Mouse (Mus musculus) small intestine, adult 2 months (tissue): Measurements from ENCODE around the gene Olfr117. TPM values are rescaled to one million over a fixed set of nuclear protein-coding genes. Genes with fewer than 3 reads are reported as not detected.
"Not testable (repeated sequence)": the region's sequence is repeated elsewhere in the genome, so short reads cannot be mapped to it uniquely, and the experiment has no call there.

Experiments used
- H3K27ac ChIP-seq: fragments of 200-500 bp; 2 replicates; pipeline ENCODE4 v1.5.1; 2012; ENCODE audit warnings: low read depth, low read length, control low read depth, inconsistent platforms; ENCODE audit not compliant: insufficient read depth
- H3K27me3 ChIP-seq: fragments of 200-500 bp; 2 replicates; pipeline ENCODE4 v1.6.1; 2012; ENCODE audit warnings: mild to moderate bottlenecking, moderate library complexity, low read length, inconsistent platforms; ENCODE audit not compliant: control insufficient read depth, insufficient read depth
- H3K36me3 ChIP-seq: fragments of 200-500 bp; 2 replicates; pipeline ENCODE4 v1.6.1; 2012; ENCODE audit warnings: mild to moderate bottlenecking, low read length, control low read depth, inconsistent platforms; ENCODE audit not compliant: control insufficient read depth, insufficient read depth
- H3K4me1 ChIP-seq: fragments of 200-500 bp; 2 replicates; pipeline ENCODE4 v1.6.1; 2012; ENCODE audit warnings: low read length, inconsistent platforms, mixed read lengths; ENCODE audit not compliant: control insufficient read depth, insufficient read depth, insufficient read length
- H3K4me3 ChIP-seq: fragments of 200-500 bp; 2 replicates; pipeline ENCODE4 v1.5.1; 2012; ENCODE audit warnings: low read depth, mild to moderate bottlenecking, control low read depth, inconsistent platforms, low read length, moderate library complexity
- CTCF ChIP-seq: fragments of 200-500 bp; IDR thresholded peaks from 2 replicates; pipeline ENCODE4 v1.5.1; 2012; ENCODE audit warnings: low read depth, mild to moderate bottlenecking, control low read depth, inconsistent platforms, low read length, moderate library complexity, mixed read lengths; ENCODE audit not compliant: insufficient replicate concordance, insufficient read length; ENCODE audit errors: extremely low read depth
- POLR2A ChIP-seq: fragments of 200-500 bp; IDR thresholded peaks from 2 replicates; pipeline ENCODE4 v1.6.1; 2012; ENCODE audit warnings: low read depth, mild to moderate bottlenecking, control low read depth, inconsistent platforms, low read length, moderate library complexity
- WGBS: fragments of 180-500 bp; shearing (Covaris S2); methylation state at CpG from one replicate; pipeline ENCODE4 v1.1.7; 2018; 5-methylcytosine and 5-hydroxymethylcytosine counted together
- polyA plus RNA-seq: library from polyadenylated mRNA; depleted of rRNA; stranded (reverse); fragments of >200 nt; gene quantifications from 2 replicates; pipeline ENCODE4 v1.2.3, GENCODE M21; 2012; rRNA removed

Gene Olfr117
- not detected in 2 replicates for polyA plus RNA-seq

DNA sequence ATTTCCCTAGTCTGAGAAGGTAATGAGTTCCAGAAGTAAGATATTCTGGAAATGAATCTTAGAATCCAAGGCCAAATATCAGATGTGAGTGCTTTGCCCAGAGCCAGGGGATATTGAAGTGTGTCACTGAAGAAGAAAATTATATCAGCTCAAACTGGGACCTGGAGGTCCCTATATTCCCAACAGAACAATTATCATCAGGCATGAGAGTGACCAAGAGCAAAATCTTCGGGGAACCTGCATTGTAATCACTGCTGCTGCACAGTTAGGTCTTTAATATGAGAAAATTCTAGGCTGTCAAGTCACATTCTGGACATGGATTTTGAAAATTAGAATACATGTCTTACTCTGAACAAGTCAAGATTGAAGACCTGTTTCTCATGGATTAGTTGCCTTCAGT, at the start of gene Olfr117:
Olfr117 (minus strand) TSS at position 101 of the 400 bp plus-strand sequence.
- Histone ChIP-seq H3K36me3 (no peaks in the 10 kb centered on the region), H3K4me1 (no peaks in the 10 kb centered on the region), H3K27me3 (no peaks in the 10 kb centered on the region), H3K4me3 (no peak within 1 kb of the TSS), H3K27ac (no peak within 1 kb of the TSS)
- WGBS: 54% methylated on average over 1 of the region's 1 CpGs
- TF ChIP-seq CTCF: no peak
- no peak for TF ChIP-seq POLR2A

DNA sequence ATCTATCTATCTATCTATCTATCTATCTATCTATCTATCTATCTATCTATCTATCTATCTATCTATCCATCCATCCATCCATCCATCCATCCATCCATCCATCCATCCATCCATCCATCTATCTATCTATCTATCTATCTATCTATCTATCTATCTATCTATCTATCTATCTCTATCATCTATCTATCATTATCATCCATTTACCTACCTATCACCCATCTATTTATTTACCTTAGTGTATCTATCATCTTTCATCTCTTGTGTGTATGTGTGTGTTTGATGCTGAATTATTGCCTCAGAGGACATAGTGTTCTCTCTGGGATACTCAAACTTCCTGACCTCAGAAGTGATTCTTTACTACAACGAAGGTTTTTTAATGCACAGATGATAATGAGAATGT, 32.7 kb upstream of the Olfr117 start, which contains the start of gene Olfr119:
Olfr119 (plus strand) TSS at position 301 of the 400 bp plus-strand sequence.
- H3K36me3 ChIP-seq, H3K27ac ChIP-seq, H3K4me3 ChIP-seq, H3K4me1 ChIP-seq, H3K27me3 ChIP-seq: not testable (repeated sequence)
- 51% methylated on average over 1 of the region's 1 CpGs for WGBS

DNA sequence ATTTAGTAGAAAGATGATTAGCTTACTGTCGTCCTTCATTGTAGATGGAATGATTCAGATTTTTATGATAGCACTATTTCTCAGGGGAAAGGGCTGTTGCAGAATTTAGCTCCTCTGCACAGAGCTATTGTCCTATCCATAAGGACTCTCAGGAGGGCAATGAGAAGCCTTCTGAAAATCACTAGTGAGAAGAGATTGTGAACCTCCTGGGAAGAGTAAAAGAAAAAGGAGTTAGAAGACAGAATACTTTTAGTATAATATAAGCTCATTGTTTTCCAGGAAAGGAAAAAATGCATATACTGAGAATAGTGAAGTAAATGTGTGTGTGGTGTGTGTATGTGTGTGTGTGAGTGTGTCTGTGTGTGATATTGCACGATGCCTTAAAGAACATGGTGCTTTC, 3.1 kb upstream of the Olfr117 start, which contains the start of gene Olfr118:
Olfr118 (plus strand) TSS at position 301 of the 400 bp plus-strand sequence.
- 48% methylated on average over 2 of the region's 2 CpGs for WGBS
- H3K36me3 ChIP-seq: no peaks in the 10 kb centered on the region

DNA sequence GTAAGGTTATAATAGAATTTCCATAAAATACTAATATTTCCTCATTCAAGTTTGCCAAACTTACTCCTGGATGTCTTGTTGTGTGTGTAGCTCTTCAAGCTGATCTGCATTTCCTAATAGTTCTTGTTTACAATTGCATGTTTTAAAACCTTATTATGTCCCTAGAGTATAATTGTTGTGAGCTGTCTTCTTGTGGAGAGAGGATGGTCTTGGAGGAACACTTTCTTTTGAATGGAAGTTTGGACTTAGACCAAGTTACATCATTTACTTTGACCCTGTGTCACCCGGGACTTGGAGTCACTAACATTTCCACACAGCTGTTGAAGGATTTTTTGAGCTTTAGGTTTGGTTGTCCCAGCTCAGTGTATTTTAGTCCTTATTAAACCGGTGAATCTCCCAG, 36.6 kb downstream of the Olfr117 start, which contains the start of the genes Olfr115 and Olfr116:
Olfr115 (minus strand) TSS at position 101 of the 400 bp plus-strand sequence.
Olfr116 (minus strand) TSS at position 191 of the 400 bp plus-strand sequence.
- Histone ChIP-seq H3K4me1 (no peaks in the 10 kb centered on the region), H3K36me3 (no peaks in the 10 kb centered on the region), H3K27me3 (no peaks in the 10 kb centered on the region), H3K4me3 (no peak within 1 kb of the TSS), H3K27ac (no peak within 1 kb of the TSS)
- TF ChIP-seq POLR2A: no peak
- TF ChIP-seq CTCF: no peak
- 71% methylated on average over 2 of the region's 2 CpGs for WGBS

More for the DNA sequence above, 3.1 kb upstream of the Olfr117 start, which contains the start of gene Olfr118:
- Histone ChIP-seq H3K27me3 (no peaks in the 10 kb centered on the region), H3K4me1 (no peaks in the 10 kb centered on the region), H3K4me3 (no peak within 1 kb of the TSS), H3K27ac (no peak within 1 kb of the TSS)
- TF ChIP-seq POLR2A: no peak
- TF ChIP-seq CTCF: no peak

Other genes starting within 250 kb of the Olfr117 start
- gene Olfr108, start 218.3 kb downstream of the Olfr117 start, polyA plus RNA-seq: not detected in 2 replicates
- not detected in 2 replicates for gene Olfr109, start 204.9 kb downstream of the Olfr117 start, polyA plus RNA-seq
- gene H2-M2, start 180.2 kb downstream of the Olfr117 start, polyA plus RNA-seq: 0.80 and 0.93 TPM in 2 replicates
- gene Olfr110, start 171.3 kb downstream of the Olfr117 start, polyA plus RNA-seq: not detected in 2 replicates
- gene Olfr111, start 155.8 kb downstream of the Olfr117 start, polyA plus RNA-seq: not detected in 2 replicates
- gene Olfr112, start 94.3 kb downstream of the Olfr117 start, polyA plus RNA-seq: not detected in 2 replicates
- not detected in 2 replicates for gene Olfr113, start 86.1 kb downstream of the Olfr117 start, polyA plus RNA-seq
- not detected in 2 replicates for gene Olfr114, start 71.0 kb downstream of the Olfr117 start, polyA plus RNA-seq
- not detected in 2 replicates for gene Olfr115, start 36.7 kb downstream of the Olfr117 start, polyA plus RNA-seq
- gene Olfr116, start 36.6 kb downstream of the Olfr117 start, polyA plus RNA-seq: not detected in 2 replicates
- not detected in 2 replicates for gene Olfr118, start 3.2 kb upstream of the Olfr117 start, polyA plus RNA-seq
- not detected in 2 replicates for gene Olfr119, start 32.8 kb upstream of the Olfr117 start, polyA plus RNA-seq
- gene Olfr120, start 58.0 kb upstream of the Olfr117 start, polyA plus RNA-seq: not detected in 2 replicates
- gene Olfr121, start 85.1 kb upstream of the Olfr117 start, polyA plus RNA-seq: not detected in 2 replicates
- not detected in 2 replicates for gene Olfr122, start 104.8 kb upstream of the Olfr117 start, polyA plus RNA-seq
- gene Olfr123, start 129.7 kb upstream of the Olfr117 start, polyA plus RNA-seq: not detected in 2 replicates
- not detected in 2 replicates for gene Olfr124, start 136.1 kb upstream of the Olfr117 start, polyA plus RNA-seq
- not detected in 2 replicates for gene Olfr125, start 169.2 kb upstream of the Olfr117 start, polyA plus RNA-seq
- gene Olfr126, start 183.7 kb upstream of the Olfr117 start, polyA plus RNA-seq: not detected in 2 replicates
- gene Olfr127, start 236.7 kb upstream of the Olfr117 start, polyA plus RNA-seq: not detected in 2 replicates